Mouse (Mus musculus) liver, adult 10 weeks (tissue): ENCODE measurements around the gene Mgst2. TPM values are rescaled to one million over a fixed set of nuclear protein-coding genes. Genes with fewer than 3 reads are reported as not detected.

Experiments
- polyA plus RNA-seq: library from polyadenylated mRNA; stranded (reverse); fragments of 350-450 nt; fragmentation: Illumina TruSeq; extraction: RNeasy Lipid Tissue Mini Kit (QIAGEN cat#74804); gene quantifications from one replicate; pipeline ENCODE4 v1.2.3, GENCODE M21; 2014; ENCODE audit warnings: low read depth, low replicate concordance

Mgst2 gene
- not detected for polyA plus RNA-seq

DNA sequence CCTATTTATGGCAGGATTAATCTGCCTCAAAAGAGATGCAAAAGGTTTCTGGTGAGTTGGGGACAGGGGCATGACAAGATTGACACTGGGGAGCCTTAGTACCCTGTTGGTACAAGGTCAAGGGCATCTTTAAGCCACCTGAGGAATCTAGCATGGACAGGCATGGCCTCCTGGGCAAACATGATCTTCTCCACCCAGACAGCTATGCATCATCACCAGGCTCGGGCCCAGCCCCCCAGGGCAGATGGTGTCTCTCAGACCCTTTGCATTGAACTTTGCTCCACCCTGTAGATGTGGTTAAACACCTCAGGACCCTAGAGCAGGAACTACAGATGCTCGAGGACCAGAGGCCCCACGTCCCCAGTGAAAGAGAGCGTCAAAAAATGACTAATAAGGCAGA lies at the start of gene Mgst2:
TSS of gene Mgst2 (plus strand) at position 301 of the 400 bp plus-strand sequence.

Other genes with a start within 250 kb of the Mgst2 start
- 62.9 TPM for gene Naa15, start 245.2 kb upstream of the Mgst2 start, polyA plus RNA-seq
- 7.5 TPM for gene Rab33b, start 176.4 kb upstream of the Mgst2 start, polyA plus RNA-seq
- 2.9 TPM for gene Setd7, start 99.5 kb upstream of the Mgst2 start, polyA plus RNA-seq